Mouse (Mus musculus) C2C12 (cell line): ENCODE results near the gene Aco1. TPM values are rescaled to one million over a fixed set of nuclear protein-coding genes. Genes with fewer than 3 reads are reported as not detected.

Experiments used
- H3K27me3 ChIP-seq: one replicate; pipeline ENCODE4 v1.6.1; 2011; ENCODE audit not compliant: control insufficient read depth, insufficient read depth, insufficient read length
- H3K36me3 ChIP-seq: one replicate; pipeline ENCODE4 v1.6.1; 2011; ENCODE audit not compliant: control insufficient read depth, insufficient read depth
- H3K4me3 ChIP-seq: one replicate; pipeline ENCODE4 v1.5.1; 2011; ENCODE audit warnings: mild to moderate bottlenecking, control low read depth; ENCODE audit not compliant: poor library complexity, insufficient read depth, severe bottlenecking
- H3K79me2 ChIP-seq: one replicate; pipeline ENCODE4 v1.6.1; 2011; ENCODE audit not compliant: control insufficient read depth, insufficient read depth
- H3K79me3 ChIP-seq: one replicate; pipeline ENCODE4 v1.6.1; 2011; ENCODE audit warnings: low read depth, control low read depth
- H3ac ChIP-seq: one replicate; pipeline ENCODE3; 2011; ENCODE audit warnings: low read depth; ENCODE audit not compliant: control insufficient read depth, insufficient read length
- CEBPB ChIP-seq: IDR thresholded peaks from one replicate; pipeline ENCODE4 v1.6.1; 2011; ENCODE audit warnings: low read depth, mild to moderate bottlenecking, control low read depth, moderate library complexity
- CTCF ChIP-seq: IDR thresholded peaks from one replicate; pipeline ENCODE4 v1.5.1; 2011; ENCODE audit not compliant: control insufficient read depth, insufficient read depth, insufficient read length
- FOSL1 ChIP-seq: IDR thresholded peaks from one replicate; pipeline ENCODE4 v1.8.0; 2011; ENCODE audit warnings: mild to moderate bottlenecking, low read length; ENCODE audit not compliant: poor library complexity, insufficient read depth, severe bottlenecking
- MAX ChIP-seq: IDR thresholded peaks from one replicate; pipeline ENCODE4 v1.6.1; 2011; ENCODE audit warnings: mild to moderate bottlenecking, control low read depth
- MYOD1 ChIP-seq: IDR thresholded peaks from one replicate; pipeline ENCODE4 v1.6.1; 2011; ENCODE audit warnings: low read depth; ENCODE audit not compliant: control insufficient read depth, insufficient read length
- MYOG ChIP-seq: IDR thresholded peaks from one replicate; pipeline ENCODE4 v1.6.1; 2011; ENCODE audit not compliant: control insufficient read depth, insufficient read length; ENCODE audit errors: extremely low read depth
- USF1 ChIP-seq: IDR thresholded peaks from one replicate; pipeline ENCODE4 v1.6.1; 2011; ENCODE audit warnings: low read depth, mild to moderate bottlenecking, control low read depth, moderate library complexity
- polyA plus RNA-seq: library from polyadenylated mRNA; unstranded; fragments of >200 nt; fragmentation: generic; extraction: Trizol; gene quantifications from one replicate; pipeline ENCODE4 v1.2.1, GENCODE M21; 2012; ENCODE audit warnings: missing spikeins

Aco1 gene
- polyA plus RNA-seq, 1 experiment, result 32.6 TPM

GRCm38 (mm10) chr4:40221876-40222585 is 79.2 kb downstream of the Aco1 start:
- H3ac ChIP-seq, result no peak overlapping the region
- no peak overlapping the region for H3K4me3 ChIP-seq
- no peaks in the 10 kb centered on the region for H3K36me3 ChIP-seq
- H3K79me3 ChIP-seq, result no peaks in the 10 kb centered on the region
- no peak for TF ChIP-seq MYOG
- no peak for TF ChIP-seq MYOD1
- no peak for TF ChIP-seq FOSL1
- TF ChIP-seq USF1, result no peak
- TF ChIP-seq CTCF, result no peak
- no peak for TF ChIP-seq MAX
- no peak for TF ChIP-seq CEBPB
- no peaks in the 10 kb centered on the region for H3K79me2 ChIP-seq
- no peaks in the 10 kb centered on the region for H3K27me3 ChIP-seq

DNA sequence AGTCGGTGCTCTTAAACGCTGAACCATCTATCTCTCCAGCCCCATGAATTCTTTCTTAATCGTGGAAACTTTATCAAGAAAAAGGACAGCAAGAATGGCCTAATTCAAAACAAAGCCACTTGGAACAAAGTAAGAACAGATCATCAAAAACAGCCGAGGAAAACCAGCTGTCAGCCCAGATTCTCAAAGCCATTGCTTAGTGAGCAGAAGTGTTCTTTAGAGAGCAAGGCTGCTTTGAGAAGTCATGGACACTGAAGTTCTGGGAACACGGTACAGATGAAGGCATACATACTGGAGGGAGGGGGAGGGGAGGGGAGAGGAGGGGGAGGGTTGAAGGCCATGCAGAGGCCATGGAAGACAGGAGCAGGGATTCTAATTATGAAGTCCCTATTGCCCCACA is 83.2 kb downstream of the Aco1 start:
- Histone ChIP-seq H3K27me3 (no peaks in the 10 kb centered on the region), H3K36me3 (peaks cover 6% of the 10 kb centered on the region), H3K4me3 (no peak overlapping the region), H3K79me2 (no peaks in the 10 kb centered on the region), H3ac (no peak overlapping the region), H3K79me3 (no peaks in the 10 kb centered on the region)
- no peak for TF ChIP-seq CEBPB
- TF ChIP-seq MYOD1, result no peak
- TF ChIP-seq FOSL1, result no peak
- no peak for TF ChIP-seq MYOG

DNA sequence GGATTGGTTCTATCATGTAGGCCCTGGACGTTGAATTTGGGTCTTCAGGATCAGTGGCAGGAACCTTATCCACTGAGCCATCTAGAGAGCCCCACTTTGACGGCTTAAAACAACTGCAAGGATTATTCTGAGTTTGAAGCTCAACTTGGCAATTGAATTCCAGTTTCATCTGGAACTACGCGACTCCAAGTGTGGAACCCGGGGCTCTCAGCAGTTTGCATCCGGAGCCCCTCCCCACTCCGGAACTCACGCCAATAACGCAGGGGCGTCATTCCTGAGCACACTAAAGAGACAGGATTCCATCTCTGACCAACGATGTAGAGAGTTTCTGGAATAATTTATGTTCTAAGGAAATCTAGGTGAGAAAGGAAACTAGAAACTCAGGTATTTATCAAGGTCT is 84.2 kb downstream of the Aco1 start:
- H3K27me3 ChIP-seq, result no peaks in the 10 kb centered on the region
- H3ac ChIP-seq, result no peak overlapping the region
- TF ChIP-seq CTCF (no peak), USF1 (no peak), MYOD1 (no peak), MAX (no peak), FOSL1 (no peak), CEBPB (no peak), MYOG (no peak)
- H3K79me2 ChIP-seq, result no peaks in the 10 kb centered on the region
- H3K36me3 ChIP-seq, result peaks cover 6% of the 10 kb centered on the region
- no peaks in the 10 kb centered on the region for H3K79me3 ChIP-seq
- H3K4me3 ChIP-seq, result no peak overlapping the region

DNA sequence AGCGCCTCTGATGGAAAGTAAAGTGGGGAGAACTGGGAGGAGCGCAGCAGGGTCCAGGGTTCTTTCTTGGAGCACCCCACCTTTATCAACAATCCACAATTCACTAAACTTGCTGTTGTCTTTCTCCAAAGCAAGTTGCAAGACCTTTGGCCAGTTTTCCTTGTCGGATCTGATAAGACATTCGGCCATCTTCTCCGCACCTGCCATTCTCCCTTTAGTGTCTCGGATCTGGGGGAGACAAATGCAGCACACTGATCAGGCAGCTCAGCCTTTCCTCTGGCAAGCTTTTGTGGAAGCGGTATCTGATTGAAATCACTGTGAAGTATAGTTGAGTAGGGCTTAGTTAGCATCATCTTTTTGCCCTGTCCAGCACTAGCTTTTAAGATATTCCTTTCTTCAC is 85.0 kb downstream of the Aco1 start:
- Histone ChIP-seq H3K27me3 (no peaks in the 10 kb centered on the region), H3K4me3 (no peak overlapping the region), H3ac (no peak overlapping the region), H3K36me3 (peaks cover 6% of the 10 kb centered on the region), H3K79me2 (no peaks in the 10 kb centered on the region), H3K79me3 (no peaks in the 10 kb centered on the region)
- TF ChIP-seq MYOD1 (no peak), CTCF (no peak), FOSL1 (no peak), MYOG (no peak), CEBPB (no peak), MAX (no peak), USF1 (no peak)

DNA sequence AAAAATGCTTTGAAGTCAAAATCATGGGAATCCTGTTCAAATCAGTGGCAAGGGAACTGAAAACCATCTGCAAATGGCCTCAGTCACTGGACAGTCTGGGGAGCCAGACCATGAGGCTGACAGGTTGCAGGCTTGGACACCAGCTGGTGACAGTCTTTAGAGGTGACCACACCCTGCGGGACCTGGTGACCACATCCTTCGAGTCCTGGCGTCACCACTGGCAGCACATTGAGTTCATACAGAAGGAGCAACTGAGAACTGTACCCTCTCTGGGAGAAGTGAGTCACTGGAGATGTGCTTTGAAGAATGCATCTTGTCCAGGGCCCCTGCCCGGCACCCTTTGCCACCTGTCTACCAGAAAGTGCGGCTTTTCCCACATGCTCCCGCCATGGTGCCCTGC is 86.8 kb downstream of the Aco1 start:
- Histone ChIP-seq H3K36me3 (peaks cover 6% of the 10 kb centered on the region), H3K27me3 (no peaks in the 10 kb centered on the region), H3K79me3 (no peaks in the 10 kb centered on the region), H3ac (no peak overlapping the region), H3K4me3 (no peak overlapping the region), H3K79me2 (no peaks in the 10 kb centered on the region)
- TF ChIP-seq FOSL1, result no peak
- no peak for TF ChIP-seq MAX
- no peak for TF ChIP-seq MYOD1
- TF ChIP-seq CTCF, result no peak
- TF ChIP-seq MYOG, result no peak
- TF ChIP-seq CEBPB, result no peak
- TF ChIP-seq USF1, result no peak

GRCm38 (mm10) chr4:40233062-40233664 is 90.3 kb downstream of the Aco1 start:
- TF ChIP-seq MYOD1 (no peak), FOSL1 (no peak), USF1 (no peak), MAX (no peak), MYOG (no peak), CTCF (no peak), CEBPB (no peak)

More at GRCm38 (mm10) chr4:40233062-40233664, 90.3 kb downstream of the Aco1 start:
- Histone ChIP-seq H3K4me3 (no peak overlapping the region), H3K36me3 (no peaks in the 10 kb centered on the region), H3K79me3 (no peaks in the 10 kb centered on the region), H3K27me3 (no peaks in the 10 kb centered on the region), H3ac (no peak overlapping the region), H3K79me2 (no peaks in the 10 kb centered on the region)
